Mouse (Mus musculus) c-Kit-positive CD71-positive TER-119-positive erythroid progenitor cells, embryonic 14.5 days (primary cell): ENCODE measurements at regions not wholly inside any gene's neighbourhood (a gene's known extent, or its start where the extent isn't known, plus 50 kb on each side); places are given as distances from the start of the nearest gene placed in this dataset.

Experiments
- DNase-seq: peaks from one replicate; pipeline ENCODE4 v3.0.0-alpha.2; 2013; ENCODE audit warnings: low spot score

DNA sequence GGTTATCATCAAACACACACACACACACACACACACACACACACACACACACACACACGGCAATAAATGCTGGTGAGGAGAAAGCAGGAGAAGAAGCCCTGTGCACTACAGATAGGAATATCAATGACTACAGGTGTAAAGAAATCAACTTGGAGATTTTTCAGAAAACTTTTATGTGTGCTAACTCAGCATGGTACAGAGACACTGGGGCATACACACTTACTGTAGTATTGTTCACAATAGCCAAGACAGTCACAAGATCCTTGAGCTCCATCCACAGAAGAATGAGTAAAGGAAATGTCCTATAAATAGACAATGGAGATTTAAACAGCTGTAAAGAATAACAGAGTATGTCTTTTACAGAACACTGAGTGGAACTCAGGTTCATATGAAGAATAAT lies 182.4 kb downstream of the Tm2d1 start:
- DNase-seq: no peak

DNA sequence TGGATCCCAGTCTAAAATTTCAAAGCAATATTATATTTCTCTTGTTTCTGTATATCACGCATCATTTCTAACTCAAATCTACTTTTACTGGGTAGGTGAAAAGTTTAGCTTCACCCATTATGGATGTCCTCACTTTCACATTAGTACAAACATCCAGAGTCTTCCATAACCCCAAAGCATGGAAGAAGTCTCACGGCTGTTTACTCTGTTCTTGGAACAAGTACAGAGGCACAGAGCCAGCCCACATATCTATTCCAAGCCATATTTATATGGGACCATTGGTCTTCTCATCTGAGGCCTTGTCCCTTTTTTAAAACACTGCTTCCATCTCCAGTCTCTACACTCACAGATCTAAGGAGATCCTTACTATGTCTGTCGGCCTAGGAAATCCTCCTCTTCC lies 192.8 kb downstream of the Tm2d1 start:
- DNase-seq: no peak

- DNase-seq: peak; percentile 73
Measured at GRCm38 (mm10) chr4:98189894-98190293, 193.2 kb downstream of the Tm2d1 start.

DNA sequence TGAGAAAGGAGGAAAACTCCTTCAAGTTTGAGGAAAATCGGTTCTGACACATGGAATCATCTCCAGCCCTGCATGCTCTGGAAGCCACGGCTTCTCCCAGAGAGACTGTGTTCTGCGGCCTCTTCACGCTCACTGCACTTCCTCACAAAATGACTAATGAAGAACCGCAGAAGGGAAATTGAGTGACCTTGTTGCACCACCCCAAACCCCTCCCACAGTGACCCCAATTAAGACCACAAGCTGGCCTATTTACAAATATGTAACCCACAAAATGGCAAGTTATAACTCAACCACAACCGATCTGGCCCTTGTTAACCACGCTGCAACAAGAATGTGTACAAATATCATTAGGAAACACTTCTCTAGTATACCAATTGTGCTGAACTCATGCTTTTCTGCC lies 194.2 kb downstream of the Tm2d1 start:
- DNase-seq: no peak

- peak; percentile 28 for DNase-seq
Measured at GRCm38 (mm10) chr4:98187038-98187437, 196.1 kb downstream of the Tm2d1 start.

- DNase-seq: no peak
Measured at GRCm38 (mm10) chr4:98182053-98182355, 201.1 kb downstream of the Tm2d1 start.

- DNase-seq: no peak
Measured at GRCm38 (mm10) chr4:98181185-98182052, 201.7 kb downstream of the Tm2d1 start.

- no peak for DNase-seq
Measured at GRCm38 (mm10) chr4:98180336-98180735, 202.8 kb downstream of the Tm2d1 start.
